Mouse (Mus musculus) liver, embryonic 12.5 days (tissue): Measurements from ENCODE around the gene H3f3b. TPM values are rescaled to one million over a fixed set of nuclear protein-coding genes. Genes with fewer than 3 reads are reported as not detected.

Experiments used
- ATAC-seq: fragments of 200-750 bp; cut with Nextera tagmentation; 2 replicates; pipeline ENCODE4 v1.8.0; 2017; ENCODE audit warnings: moderate number of reproducible peaks, mild to moderate bottlenecking, moderate library complexity
- H3K27ac ChIP-seq: fragments of 300-500 bp; sonication (generic); 2 replicates; pipeline ENCODE4 v1.5.1; 2016; ENCODE audit warnings: mild to moderate bottlenecking
- H3K27me3 ChIP-seq: fragments of 300-500 bp; sonication (generic); replicated peaks from 2 replicates; pipeline ENCODE4 v1.6.1; 2016; ENCODE audit warnings: mild to moderate bottlenecking, moderate library complexity
- H3K36me3 ChIP-seq: fragments of 300-500 bp; sonication (generic); 2 replicates; pipeline ENCODE4 v1.6.1; 2016; ENCODE audit warnings: mild to moderate bottlenecking, moderate library complexity
- H3K4me1 ChIP-seq: fragments of 300-500 bp; sonication (generic); 2 replicates; pipeline ENCODE4 v1.6.1; 2016
- H3K4me2 ChIP-seq: fragments of 300-500 bp; sonication (generic); 2 replicates; pipeline ENCODE4 v1.6.1; 2016; ENCODE audit warnings: mild to moderate bottlenecking, moderate library complexity
- H3K4me3 ChIP-seq: fragments of 300-500 bp; sonication (generic); 2 replicates; pipeline ENCODE4 v1.5.1; 2016; ENCODE audit warnings: mild to moderate bottlenecking, moderate library complexity
- H3K9ac ChIP-seq: fragments of 300-500 bp; sonication (generic); 2 replicates; pipeline ENCODE4 v1.6.1; 2016; ENCODE audit warnings: mild to moderate bottlenecking, moderate library complexity
- H3K9me3 ChIP-seq: fragments of 300-500 bp; sonication (generic); replicated peaks from 2 replicates; pipeline ENCODE4 v1.6.1; 2016; ENCODE audit warnings: mild to moderate bottlenecking, moderate library complexity
- WGBS: fragments of 180-500 bp; shearing (Covaris S2); methylation state at CpG from one replicate; pipeline ENCODE4 v1.1.7; 2016; ENCODE audit not compliant: insufficient replicate concordance; 5-methylcytosine and 5-hydroxymethylcytosine counted together
- polyA plus RNA-seq: library from polyadenylated mRNA; unstranded; fragments of >200 nt; fragmentation: Nextera tagmentation; extraction: Ambion mirVana; gene quantifications from 2 replicates; pipeline ENCODE4 v1.2.1, GENCODE M21; 2016

H3f3b gene
- polyA plus RNA-seq, 1 experiment from 2014 or later = 816 TPM

GRCm38 (mm10) chr11:115992098-115992497, 35.7 kb downstream of the H3f3b start:
- no peak for ATAC-seq
- H3K36me3 ChIP-seq = no peaks in the 10 kb centered on the region
- H3K27me3 ChIP-seq = peaks cover 42% of the 10 kb centered on the region
- H3K4me3 ChIP-seq = no peak overlapping the region
- H3K27ac ChIP-seq = no peak overlapping the region
- H3K9ac ChIP-seq = no peak overlapping the region
- H3K9me3 ChIP-seq = no peaks in the 10 kb centered on the region
- H3K4me1 ChIP-seq = peaks cover 17% of the 10 kb centered on the region
- 47% methylated on average over 4 of the region's 4 CpGs for WGBS
- no peak overlapping the region for H3K4me2 ChIP-seq

- H3K4me1 ChIP-seq = peaks cover 17% of the 10 kb centered on the region
- no peak overlapping the region for H3K27ac ChIP-seq
- peaks cover 47% of the 10 kb centered on the region for H3K27me3 ChIP-seq
- H3K4me2 ChIP-seq = peak overlapping the region; percentile 60
- 24% methylated on average over 15 of the region's 15 CpGs for WGBS
- no peak for ATAC-seq
- H3K9me3 ChIP-seq = no peaks in the 10 kb centered on the region
- no peak overlapping the region for H3K9ac ChIP-seq
- H3K4me3 ChIP-seq = peak overlapping the region; percentile 35
- H3K36me3 ChIP-seq = no peaks in the 10 kb centered on the region
Observed at GRCm38 (mm10) chr11:115989686-115990085, 38.1 kb downstream of the H3f3b start.

- 56% methylated on average over 8 of the region's 8 CpGs for WGBS
- Histone ChIP-seq H3K9me3 (no peaks in the 10 kb centered on the region), H3K4me2 (no peak overlapping the region), H3K27ac (no peak overlapping the region), H3K36me3 (no peaks in the 10 kb centered on the region), H3K4me1 (no peaks in the 10 kb centered on the region), H3K4me3 (no peak overlapping the region), H3K9ac (no peak overlapping the region), H3K27me3 (peaks cover 51% of the 10 kb centered on the region)
- ATAC-seq = no peak
Observed at GRCm38 (mm10) chr11:115983291-115983690, 44.5 kb downstream of the H3f3b start.

GRCm38 (mm10) chr11:115982472-115982871, 45.3 kb downstream of the H3f3b start:
- WGBS = 83% methylated on average over 15 of the region's 15 CpGs
- no peaks in the 10 kb centered on the region for H3K36me3 ChIP-seq
- H3K4me2 ChIP-seq = no peak overlapping the region
- no peak overlapping the region for H3K9ac ChIP-seq
- H3K27me3 ChIP-seq = peaks cover 56% of the 10 kb centered on the region
- ATAC-seq = no peak
- no peak overlapping the region for H3K27ac ChIP-seq
- H3K9me3 ChIP-seq = no peaks in the 10 kb centered on the region
- H3K4me3 ChIP-seq = no peak overlapping the region
- no peaks in the 10 kb centered on the region for H3K4me1 ChIP-seq

- 31% methylated on average over 12 of the region's 12 CpGs for whole genome bisulfite sequencing
- H3K4me1 ChIP-seq = peaks cover 13% of the 10 kb centered on the region
- no peak overlapping the region for H3K4me2 ChIP-seq
- peaks cover 75% of the 10 kb centered on the region for H3K27me3 ChIP-seq
- H3K4me3 ChIP-seq = no peak overlapping the region
- no peaks in the 10 kb centered on the region for H3K36me3 ChIP-seq
- no peak for ATAC-seq
- H3K27ac ChIP-seq = no peak overlapping the region
- no peak overlapping the region for H3K9ac ChIP-seq
- no peaks in the 10 kb centered on the region for H3K9me3 ChIP-seq
Observed at GRCm38 (mm10) chr11:115975544-115975943, 52.2 kb downstream of the H3f3b start.

- 5% methylated on average over 18 of the region's 18 CpGs for WGBS
- peaks cover 13% of the 10 kb centered on the region for H3K4me1 ChIP-seq
- peak overlapping the region; percentile 49 for H3K4me3 ChIP-seq
- H3K36me3 ChIP-seq = no peaks in the 10 kb centered on the region
- H3K9me3 ChIP-seq = no peaks in the 10 kb centered on the region
- ATAC-seq = no peak
- H3K27ac ChIP-seq = no peak overlapping the region
- peaks cover 73% of the 10 kb centered on the region for H3K27me3 ChIP-seq
- H3K4me2 ChIP-seq = peak overlapping the region; percentile 72
- peak overlapping the region; percentile 4; the same call in 1 of the 2 replicates for H3K9ac ChIP-seq
Observed at GRCm38 (mm10) chr11:115975083-115975420, 52.7 kb downstream of the H3f3b start.

GRCm38 (mm10) chr11:115974309-115975082, 53.3 kb downstream of the H3f3b start, which contains the start of gene Itgb4:
Gene Itgb4 (plus strand): TSS chr11:115974709.
- Histone ChIP-seq H3K9me3 (no peaks in the 10 kb centered on the region), H3K36me3 (no peaks in the 10 kb centered on the region), H3K4me2 (peak within 1 kb of the TSS; percentile 72), H3K27me3 (peaks cover 69% of the 10 kb centered on the region), H3K27ac (no peak within 1 kb of the TSS), H3K4me3 (peak within 1 kb of the TSS; percentile 49), H3K4me1 (peaks cover 16% of the 10 kb centered on the region), H3K9ac (peak within 1 kb of the TSS; percentile 4; the same call in 1 of the 2 replicates)
- 10% methylated on average over 58 of the region's 58 CpGs for WGBS
- peak; percentile 24; the same call in 1 of the 2 replicates for ATAC-seq

Other genes starting within 250 kb of the H3f3b start
- 8.3 and 9.2 TPM in 2 replicates for gene Caskin2, start 214.3 kb downstream of the H3f3b start, polyA plus RNA-seq
- 23.5 and 25.6 TPM in 2 replicates for gene Tsen54, start 213.2 kb downstream of the H3f3b start, polyA plus RNA-seq
- 13.4 and 14.3 TPM in 2 replicates for gene Llgl2, start 203.9 kb downstream of the H3f3b start, polyA plus RNA-seq
- gene Myo15b, start 169.6 kb downstream of the H3f3b start, polyA plus RNA-seq = 0.38 and 0.83 TPM in 2 replicates
- gene Smim5, start 128.0 kb downstream of the H3f3b start, polyA plus RNA-seq = 47.5 and 48.9 TPM in 2 replicates
- 3.1 and 3.7 TPM in 2 replicates for gene Smim6, start 115.9 kb downstream of the H3f3b start, polyA plus RNA-seq
- 23.1 and 24.5 TPM in 2 replicates for gene Sap30bp, start 94.7 kb downstream of the H3f3b start, polyA plus RNA-seq
- 14.9 and 17.6 TPM in 2 replicates for gene Recql5, start 94.5 kb downstream of the H3f3b start, polyA plus RNA-seq
- 0.31 and 0.44 TPM in 2 replicates for gene Itgb4, start 53.3 kb downstream of the H3f3b start, polyA plus RNA-seq
- 187 and 200 TPM in 2 replicates for gene Galk1, start 15.2 kb downstream of the H3f3b start, polyA plus RNA-seq
- 18.7 and 20.2 TPM in 2 replicates for gene Unk, start 2.4 kb upstream of the H3f3b start, polyA plus RNA-seq
- gene Unc13d, start 50.0 kb upstream of the H3f3b start, polyA plus RNA-seq = 48.9 and 50.1 TPM in 2 replicates
- 76.4 and 77.8 TPM in 2 replicates for gene Wbp2, start 59.0 kb upstream of the H3f3b start, polyA plus RNA-seq
- gene Trim47, start 99.2 kb upstream of the H3f3b start, polyA plus RNA-seq = 6.2 TPM in 2 replicates
- gene Trim65, start 103.2 kb upstream of the H3f3b start, polyA plus RNA-seq = 1.7 and 2.0 TPM in 2 replicates
- gene Mrpl38, start 110.9 kb upstream of the H3f3b start, polyA plus RNA-seq = 76.7 and 81.5 TPM in 2 replicates
- gene Fbf1, start 140.2 kb upstream of the H3f3b start, polyA plus RNA-seq = 14.3 and 15.0 TPM in 2 replicates
- 43.4 and 44.0 TPM in 2 replicates for gene Ten1, start 170.9 kb upstream of the H3f3b start, polyA plus RNA-seq
- 15.3 and 19.7 TPM in 2 replicates for gene Acox1, start 171.1 kb upstream of the H3f3b start, polyA plus RNA-seq
- gene Evpl, start 210.1 kb upstream of the H3f3b start, polyA plus RNA-seq = 0.30 and 0.31 TPM in 2 replicates
- 66.4 and 66.8 TPM in 2 replicates for gene Srp68, start 246.3 kb upstream of the H3f3b start, polyA plus RNA-seq